Mouse (Mus musculus): Measurements from ENCODE around the gene Snx3. TPM values are rescaled to one million over a fixed set of nuclear protein-coding genes. Genes with fewer than 3 reads are reported as not detected.
A peak's percentile ranks its signal among the peaks of the same experiment; 100 is the strongest.

Snx3 gene
- polyA plus RNA-seq, 1 experiment = 380 TPM

DNA sequence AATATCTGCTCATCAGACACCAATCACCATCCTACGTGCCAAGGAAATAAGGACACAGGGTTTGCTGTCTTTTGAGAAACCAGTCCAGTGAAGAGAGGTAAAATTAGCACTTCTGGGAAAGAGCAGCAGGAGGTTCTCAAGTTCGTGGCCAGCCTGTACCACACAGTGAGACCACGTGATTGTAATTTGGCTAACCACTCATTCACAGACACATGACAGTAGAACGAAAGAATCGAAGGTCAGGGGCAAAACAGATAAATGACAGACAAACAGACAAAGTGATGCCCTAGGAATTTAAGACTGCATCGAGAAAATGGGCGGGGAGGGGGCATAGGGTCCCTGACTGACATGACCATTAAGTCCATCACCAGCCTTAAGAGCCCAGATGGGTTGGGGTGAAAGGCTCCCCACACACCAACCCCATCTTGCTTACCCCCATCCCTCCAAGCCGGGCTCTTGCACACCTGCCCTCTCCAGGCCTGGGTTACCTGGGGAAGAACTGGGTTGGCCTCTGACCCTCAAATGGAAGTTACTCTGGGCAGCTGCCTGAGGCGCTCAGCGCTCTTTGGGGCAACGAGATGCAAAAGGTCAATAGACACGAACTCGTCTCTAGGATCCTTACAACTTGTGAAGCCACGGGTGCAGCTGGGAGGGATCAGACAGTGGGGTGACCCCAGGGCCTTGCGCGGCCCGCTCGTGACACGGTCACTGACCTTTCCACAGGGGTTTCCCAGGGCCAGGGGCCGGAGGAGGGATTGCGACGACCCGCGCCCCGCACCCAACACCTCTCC is 24.1 kb upstream of the Snx3 start:
- no peak for TF ChIP-seq CTCF (IDR thresholded peaks at IDR 0.05; ENCODE audit: insufficient read depth, low read length)
- no peak for TF ChIP-seq POLR2A (IDR thresholded peaks at IDR 0.05; ENCODE audit: borderline replicate concordance, extremely low read depth, low read depth, low read length)
- no peak for DNase-seq
- H3K4me1 ChIP-seq (ENCODE audit: control insufficient read depth, insufficient read depth, low read length) = peaks cover 4% of the 10 kb centered on the region
- 7% methylated on average over 25 of the region's 25 CpGs for WGBS
- peak overlapping the region; percentile 71 for H3K4me3 ChIP-seq (replicated peaks; ENCODE audit: extremely low read depth, low read depth, low read length)

DNA sequence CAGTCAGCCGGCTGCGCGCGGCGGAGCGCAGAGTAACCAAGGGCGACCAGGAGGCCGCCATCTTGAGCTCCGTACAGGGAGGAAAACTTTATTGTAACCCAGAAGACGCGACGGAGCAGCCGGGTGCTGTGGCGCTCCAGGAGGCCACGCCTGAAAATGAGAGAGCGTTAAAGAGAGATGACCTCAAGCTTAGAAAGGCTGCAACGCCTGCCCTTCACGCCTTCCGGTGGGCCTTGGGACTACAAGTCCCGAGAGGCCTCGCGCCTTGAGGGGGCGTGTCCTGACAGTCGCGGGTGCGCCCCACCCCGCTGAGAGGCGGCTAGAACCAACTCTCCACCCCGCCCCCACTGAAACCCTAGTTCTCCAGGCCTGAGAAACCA is 23.5 kb upstream of the Snx3 start, which contains the start of gene Afg1l:
Afg1l (minus strand) TSS at position 225 of the 380 bp plus-strand sequence.
- peaks cover 4% of the 10 kb centered on the region for H3K4me1 ChIP-seq (ENCODE audit: control insufficient read depth, insufficient read depth, low read length)
- TF ChIP-seq POLR2A (IDR thresholded peaks at IDR 0.05; ENCODE audit: borderline replicate concordance, extremely low read depth, low read depth, low read length) (peak; percentile 89; the same call in 1 of the 2 replicates), CTCF (IDR thresholded peaks at IDR 0.05; ENCODE audit: insufficient read depth, low read length) (no peak)
- peak within 1 kb of the TSS; percentile 71 for H3K4me3 ChIP-seq (replicated peaks; ENCODE audit: extremely low read depth, low read depth, low read length)
- peak; percentile 96 for DNase-seq
- WGBS = under 1% methylated on average over 29 of the region's 29 CpGs

DNA sequence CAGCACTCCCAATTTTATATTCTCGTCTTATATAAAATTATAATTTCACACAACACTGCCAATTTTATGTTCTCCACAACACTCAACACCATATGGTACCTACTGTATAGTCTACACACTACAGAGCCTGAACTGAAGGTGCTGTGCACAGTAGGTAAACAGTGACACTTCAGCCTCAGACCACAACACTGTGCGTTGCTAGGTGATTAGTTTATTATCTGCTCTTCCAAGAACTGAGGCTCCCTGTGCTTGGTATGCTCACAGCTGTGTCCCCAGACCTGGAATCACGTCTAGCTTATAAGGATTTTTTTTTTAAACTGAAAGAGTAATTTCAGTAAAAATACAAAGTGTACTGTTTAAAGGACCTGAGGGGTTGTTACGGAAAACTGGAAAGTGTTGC is 21.1 kb upstream of the Snx3 start:
- WGBS = 82% methylated on average over 4 of the region's 4 CpGs
- peaks cover 4% of the 10 kb centered on the region for H3K4me1 ChIP-seq (ENCODE audit: control insufficient read depth, insufficient read depth, low read length)
- no peak overlapping the region for H3K4me3 ChIP-seq (replicated peaks; ENCODE audit: extremely low read depth, low read depth, low read length)
- TF ChIP-seq CTCF (IDR thresholded peaks at IDR 0.05; ENCODE audit: insufficient read depth, low read length) = no peak
- TF ChIP-seq POLR2A (IDR thresholded peaks at IDR 0.05; ENCODE audit: borderline replicate concordance, extremely low read depth, low read depth, low read length) = no peak
- DNase-seq = no peak

DNA sequence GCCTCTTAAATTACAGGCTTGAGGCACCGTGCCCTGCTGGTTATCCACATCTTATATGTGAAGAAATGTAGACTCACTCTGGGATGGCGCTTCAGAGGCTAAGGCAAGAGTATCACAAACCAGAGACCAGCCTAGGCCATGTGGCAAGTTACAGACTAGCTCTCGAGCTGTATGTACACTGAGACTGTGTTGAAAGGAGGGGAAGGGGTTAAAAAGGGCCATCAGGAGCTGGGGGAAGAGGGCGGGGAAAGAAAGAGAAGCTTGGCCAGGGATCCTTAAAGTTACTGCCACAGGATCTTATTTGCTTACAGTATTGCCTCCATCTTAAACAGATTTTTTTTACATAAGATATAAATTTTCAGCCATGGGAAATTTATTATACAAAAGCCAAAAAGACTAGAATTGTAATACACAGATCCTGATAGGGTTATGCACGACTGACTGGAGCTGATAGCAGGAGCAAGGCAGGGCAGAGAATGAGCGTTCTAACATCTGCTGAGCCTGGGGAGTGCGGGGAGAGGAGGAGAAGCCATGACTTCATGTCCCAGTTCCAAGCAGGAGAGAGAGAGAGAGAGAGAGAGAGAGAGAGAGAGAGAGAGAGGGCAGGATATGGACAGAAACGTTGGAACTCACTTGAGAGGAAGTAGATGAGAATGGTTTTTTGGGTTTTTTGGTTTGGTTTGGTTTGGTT is 13.1 kb upstream of the Snx3 start:
- WGBS = 45% methylated on average over 8 of the region's 8 CpGs
- Histone ChIP-seq H3K4me3 (replicated peaks; ENCODE audit: extremely low read depth, low read depth, low read length) (no peak overlapping the region), H3K4me1 (ENCODE audit: control insufficient read depth, insufficient read depth, low read length) (no peaks in the 10 kb centered on the region)
- no peak for DNase-seq
- no peak for TF ChIP-seq CTCF (IDR thresholded peaks at IDR 0.05; ENCODE audit: insufficient read depth, low read length)
- no peak for TF ChIP-seq POLR2A (IDR thresholded peaks at IDR 0.05; ENCODE audit: borderline replicate concordance, extremely low read depth, low read depth, low read length)

DNA sequence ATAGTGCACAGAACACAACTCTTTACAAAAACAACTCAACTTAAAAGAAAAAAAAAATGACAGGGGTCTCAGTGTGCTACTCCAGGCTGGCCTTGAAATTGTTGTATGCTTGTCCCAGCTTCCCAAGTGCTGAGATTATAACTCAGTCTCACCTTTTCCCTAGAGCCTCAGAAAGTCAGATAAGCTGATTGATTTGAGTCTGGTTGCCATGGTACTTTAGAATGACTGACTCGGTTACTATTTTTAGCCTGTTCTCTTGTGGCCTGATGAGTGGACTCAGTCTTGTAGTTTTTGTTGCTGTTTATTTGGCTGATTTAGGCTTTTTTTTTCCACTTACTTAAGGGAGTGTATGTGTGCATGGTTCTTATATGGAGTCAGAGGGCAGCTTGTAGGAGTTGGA is 10.7 kb upstream of the Snx3 start:
- no peak for DNase-seq
- no peak for TF ChIP-seq POLR2A (IDR thresholded peaks at IDR 0.05; ENCODE audit: borderline replicate concordance, extremely low read depth, low read depth, low read length)
- no peak for TF ChIP-seq CTCF (IDR thresholded peaks at IDR 0.05; ENCODE audit: insufficient read depth, low read length)
- no peak overlapping the region for H3K4me3 ChIP-seq (replicated peaks; ENCODE audit: extremely low read depth, low read depth, low read length)
- WGBS = 31% methylated on average over 1 of the region's 1 CpGs
- H3K4me1 ChIP-seq (ENCODE audit: control insufficient read depth, insufficient read depth, low read length) = no peaks in the 10 kb centered on the region

DNA sequence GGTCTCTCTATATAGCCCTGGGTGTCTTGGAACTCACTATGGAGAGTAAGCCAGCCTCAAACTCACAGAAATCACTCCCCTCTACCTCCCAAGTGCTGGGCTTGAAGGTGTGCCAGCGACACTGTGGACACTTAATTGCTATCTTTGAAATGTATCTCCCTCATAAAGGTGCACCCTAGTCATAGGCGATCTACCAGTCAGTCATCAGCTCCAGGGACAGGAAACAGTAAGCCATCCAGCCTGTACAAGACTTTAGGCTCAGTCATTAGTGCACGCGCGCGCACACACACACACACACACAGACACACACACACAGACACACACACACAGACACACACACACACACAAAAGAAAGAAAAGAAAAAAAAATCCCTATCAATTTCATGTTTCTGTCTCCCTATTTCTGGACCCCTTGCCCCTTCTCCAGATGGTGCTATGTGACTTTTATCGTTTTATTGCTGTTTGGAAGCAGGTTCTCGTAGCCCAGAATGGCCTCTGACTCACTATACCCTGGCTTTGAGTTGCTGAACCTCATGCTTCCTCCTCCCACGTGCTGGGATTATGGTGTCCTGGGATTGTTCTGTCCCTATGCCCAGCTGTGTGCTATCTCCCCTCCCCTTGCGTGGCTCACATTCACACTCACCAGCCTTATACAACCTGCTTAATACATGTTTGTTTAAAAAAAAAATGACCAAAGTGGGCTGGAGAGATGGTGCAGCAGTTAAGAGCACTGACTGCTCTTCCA is 9.6 kb upstream of the Snx3 start:
- Histone ChIP-seq H3K4me1 (ENCODE audit: control insufficient read depth, insufficient read depth, low read length) (no peaks in the 10 kb centered on the region), H3K4me3 (replicated peaks; ENCODE audit: extremely low read depth, low read depth, low read length) (no peak overlapping the region)
- WGBS = 83% methylated on average over 10 of the region's 10 CpGs
- DNase-seq = no peak
- TF ChIP-seq CTCF (IDR thresholded peaks at IDR 0.05; ENCODE audit: insufficient read depth, low read length) (no peak), POLR2A (IDR thresholded peaks at IDR 0.05; ENCODE audit: borderline replicate concordance, extremely low read depth, low read depth, low read length) (no peak)

DNA sequence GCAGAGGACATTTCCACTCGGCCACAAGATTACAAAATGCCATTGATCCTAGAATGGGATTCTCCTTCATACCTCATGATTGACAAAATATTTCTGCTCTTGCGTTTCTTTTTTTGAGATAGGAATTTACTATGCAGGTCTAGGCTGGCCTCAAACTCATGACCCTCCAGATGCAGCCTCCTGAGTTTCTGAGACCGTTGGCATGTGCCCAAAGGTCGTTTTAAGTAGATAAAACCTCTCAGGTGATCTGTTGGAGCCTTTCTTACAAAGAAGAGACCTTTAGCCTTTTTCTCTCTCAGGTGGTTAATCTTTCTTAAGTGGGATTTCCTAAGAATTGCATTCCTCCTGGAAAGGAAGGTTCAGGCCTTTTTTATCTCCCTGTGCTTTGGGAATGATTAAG is 8.8 kb upstream of the Snx3 start:
- TF ChIP-seq CTCF (IDR thresholded peaks at IDR 0.05; ENCODE audit: insufficient read depth, low read length) = no peak
- no peak for TF ChIP-seq POLR2A (IDR thresholded peaks at IDR 0.05; ENCODE audit: borderline replicate concordance, extremely low read depth, low read depth, low read length)
- H3K4me3 ChIP-seq (replicated peaks; ENCODE audit: extremely low read depth, low read depth, low read length) = no peak overlapping the region
- WGBS = 52% methylated on average over 4 of the region's 4 CpGs
- DNase-seq = no peak
- H3K4me1 ChIP-seq (ENCODE audit: control insufficient read depth, insufficient read depth, low read length) = no peaks in the 10 kb centered on the region

DNA sequence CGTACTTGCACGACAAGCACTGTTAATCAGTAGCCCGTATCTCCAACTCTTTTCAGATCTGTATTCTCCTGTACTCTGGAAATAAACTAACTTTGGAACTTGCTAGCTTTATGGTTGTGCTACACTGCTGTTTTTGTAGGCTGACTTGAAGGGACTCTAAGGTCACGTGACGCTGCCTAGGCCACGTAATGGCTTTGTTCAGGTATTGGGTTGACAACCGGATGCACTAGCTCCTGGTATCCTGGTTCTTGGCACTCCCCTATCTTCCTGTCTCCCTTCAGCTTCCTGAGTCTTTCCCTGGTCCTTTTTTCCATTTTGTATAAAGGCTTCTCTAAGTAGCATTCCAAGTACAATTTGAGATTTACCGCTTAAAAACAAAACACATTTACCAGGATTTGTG is 1.2 kb upstream of the Snx3 start:
- WGBS = 75% methylated on average over 8 of the region's 8 CpGs
- no peak overlapping the region for H3K4me3 ChIP-seq (replicated peaks; ENCODE audit: extremely low read depth, low read depth, low read length)
- no peak for DNase-seq
- H3K4me1 ChIP-seq (ENCODE audit: control insufficient read depth, insufficient read depth, low read length) = peaks cover 4% of the 10 kb centered on the region; the same call in 1 of the 2 replicates
- no peak for TF ChIP-seq POLR2A (IDR thresholded peaks at IDR 0.05; ENCODE audit: borderline replicate concordance, extremely low read depth, low read depth, low read length)
- TF ChIP-seq CTCF (IDR thresholded peaks at IDR 0.05; ENCODE audit: insufficient read depth, low read length) = no peak

DNA sequence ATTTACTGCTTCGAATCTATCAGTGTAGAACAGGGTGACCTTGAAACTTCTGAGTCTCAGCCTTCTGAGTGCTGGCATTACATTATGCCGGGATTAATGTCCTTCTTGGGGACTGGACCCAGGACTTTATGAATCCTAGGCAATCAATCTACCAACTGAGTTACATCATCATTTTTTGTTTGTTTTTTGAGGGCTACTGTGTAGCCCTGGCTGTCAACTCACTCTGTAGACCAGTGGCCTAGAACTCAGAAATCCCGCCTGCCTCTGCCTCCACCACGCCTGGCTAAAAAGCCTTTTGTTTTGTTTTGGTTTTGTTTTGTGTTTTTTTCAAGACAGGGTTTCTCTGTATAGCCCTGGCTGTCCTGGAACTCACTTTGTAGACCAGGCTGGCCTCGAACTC is 669 bp upstream of the Snx3 start:
- no peak overlapping the region for H3K4me3 ChIP-seq (replicated peaks; ENCODE audit: extremely low read depth, low read depth, low read length)
- WGBS = 70% methylated on average over 5 of the region's 5 CpGs
- peaks cover 4% of the 10 kb centered on the region; the same call in 1 of the 2 replicates for H3K4me1 ChIP-seq (ENCODE audit: control insufficient read depth, insufficient read depth, low read length)
- no peak for TF ChIP-seq CTCF (IDR thresholded peaks at IDR 0.05; ENCODE audit: insufficient read depth, low read length)
- no peak for TF ChIP-seq POLR2A (IDR thresholded peaks at IDR 0.05; ENCODE audit: borderline replicate concordance, extremely low read depth, low read depth, low read length)
- no peak for DNase-seq
